Mouse (Mus musculus) midbrain, postnatal 0 days (tissue): ENCODE measurements around the gene Naalad2. TPM values are rescaled to one million over a fixed set of nuclear protein-coding genes. Genes with fewer than 3 reads are reported as not detected.
A peak's percentile ranks its signal among the peaks of the same experiment; 100 is the strongest.
"Not testable (repeated sequence)": the region's sequence is repeated elsewhere in the genome, so short reads cannot be mapped to it uniquely, and the experiment has no call there.

ENCODE experiments used
- ATAC-seq: fragments of 200-750 bp; cut with Nextera tagmentation; 2 replicates; pipeline ENCODE4 v1.8.0; 2017; ENCODE audit warnings: moderate number of reproducible peaks, mild to moderate bottlenecking, moderate TSS enrichment, moderate library complexity; ENCODE audit not compliant: low FRiP score
- DNase-seq: peaks from one replicate; pipeline ENCODE4 v3.0.0-alpha.2; 2015; ENCODE audit warnings: low spot score
- H3K27ac ChIP-seq: fragments of 300-500 bp; sonication (generic); 2 replicates; pipeline ENCODE4 v1.5.1; 2014; ENCODE audit warnings: low read depth, mild to moderate bottlenecking, low read length, mixed read lengths
- H3K27me3 ChIP-seq: fragments of 300-500 bp; sonication (generic); 2 replicates; pipeline ENCODE4 v1.6.1; 2014; ENCODE audit warnings: low read length, control low read depth, mixed read lengths; ENCODE audit not compliant: insufficient read depth
- H3K36me3 ChIP-seq: fragments of 300-500 bp; sonication (generic); 2 replicates; pipeline ENCODE4 v1.6.1; 2014; ENCODE audit warnings: low read length, control low read depth, mixed read lengths; ENCODE audit not compliant: insufficient read depth
- H3K4me1 ChIP-seq: fragments of 300-500 bp; sonication (generic); 2 replicates; pipeline ENCODE4 v1.6.1; 2014; ENCODE audit warnings: mild to moderate bottlenecking, control low read depth, antibody characterized with exemption, low read length, mixed read lengths; ENCODE audit not compliant: insufficient read depth
- H3K4me2 ChIP-seq: fragments of 300-500 bp; sonication (generic); 2 replicates; pipeline ENCODE4 v1.6.1; 2014; ENCODE audit warnings: low read depth, mild to moderate bottlenecking, low read length, mixed read lengths; ENCODE audit not compliant: poor library complexity, severe bottlenecking
- H3K4me3 ChIP-seq: fragments of 300-500 bp; sonication (generic); 2 replicates; pipeline ENCODE4 v1.5.1; 2014; ENCODE audit warnings: low read depth, mild to moderate bottlenecking, low read length, moderate library complexity
- H3K9ac ChIP-seq: fragments of 300-500 bp; sonication (generic); replicated peaks from 2 replicates; pipeline ENCODE4 v1.6.1; 2014; ENCODE audit warnings: mild to moderate bottlenecking, low read length, moderate library complexity, mixed read lengths; ENCODE audit not compliant: poor library complexity, severe bottlenecking
- H3K9me3 ChIP-seq: fragments of 300-500 bp; sonication (generic); 2 replicates; pipeline ENCODE4 v1.6.1; 2016; ENCODE audit warnings: low read length, control low read depth
- CTCF ChIP-seq: IDR thresholded peaks from 2 replicates; pipeline ENCODE4 v1.5.1; 2016; ENCODE audit warnings: antibody characterized with exemption, mild to moderate bottlenecking
- WGBS: fragments of 180-500 bp; shearing (Covaris S2); extraction: QIAGEN DNeasy Blood & Tissue Kit; methylation state at CpG from one replicate; pipeline ENCODE4 v1.1.7; 2014; 5-methylcytosine and 5-hydroxymethylcytosine counted together
- polyA plus RNA-seq: library from polyadenylated mRNA; unstranded; fragments of >200 nt; fragmentation: Nextera tagmentation; extraction: Ambion mirVana; gene quantifications from 2 replicates; pipeline ENCODE4 v1.2.1, GENCODE M21; 2015
- total RNA-seq: library from RNA; depleted of rRNA; stranded (reverse); fragments of >200 nt; gene quantifications from 2 replicates; pipeline ENCODE4 v1.2.3, GENCODE M21; 2014; rRNA removed

Gene Naalad2
- total and polyA plus RNA-seq, 2 experiments from 2014 or later: 1.9 to 2.1 TPM

GRCm38 (mm10) chr9:18291571-18292429, 111.0 kb downstream of the Naalad2 start, which contains the start of gene Chordc1:
TSS of gene Chordc1 (plus strand) at chr9:18292125.
- H3K4me3 ChIP-seq: peak within 1 kb of the TSS; percentile 95
- peak; percentile 40 for TF ChIP-seq CTCF
- H3K9ac ChIP-seq: peak within 1 kb of the TSS; percentile 98
- DNase-seq (peak; percentile 99), ATAC-seq (peak; percentile 100)
- H3K4me1 ChIP-seq: peaks cover 6% of the 10 kb centered on the region; the same call in 1 of the 2 replicates
- H3K36me3 ChIP-seq: no peaks in the 10 kb centered on the region
- 2% methylated on average over 49 of the region's 49 CpGs for WGBS
- H3K9me3 ChIP-seq: no peaks in the 10 kb centered on the region
- H3K27me3 ChIP-seq: no peaks in the 10 kb centered on the region
- peak within 1 kb of the TSS; percentile 87 for H3K27ac ChIP-seq
- H3K4me2 ChIP-seq: peak within 1 kb of the TSS; percentile 84

- not testable (repeated sequence) for H3K9me3 ChIP-seq, H3K27ac ChIP-seq, H3K4me1 ChIP-seq, DNase-seq, H3K36me3 ChIP-seq, H3K4me2 ChIP-seq, H3K27me3 ChIP-seq, H3K9ac ChIP-seq, H3K4me3 ChIP-seq, ATAC-seq
- 28% methylated on average over 5 of the region's 5 CpGs for WGBS
- TF ChIP-seq CTCF: peak; percentile 65
Observed at GRCm38 (mm10) chr9:18278693-18279092, 124.1 kb downstream of the Naalad2 start.

GRCm38 (mm10) chr9:18277497-18277896, 125.3 kb downstream of the Naalad2 start:
- H3K36me3 ChIP-seq: no peaks in the 10 kb centered on the region
- DNase-seq: peak; percentile 64
- no peak overlapping the region for H3K4me3 ChIP-seq
- no peak overlapping the region for H3K27ac ChIP-seq
- ATAC-seq: 0 out of 2 replicates have a peak, but pooled peaks have one; percentile 66
- 41% methylated on average over 1 of the region's 1 CpGs for WGBS
- TF ChIP-seq CTCF: peak; percentile 74
- H3K27me3 ChIP-seq: no peaks in the 10 kb centered on the region
- H3K9ac ChIP-seq: no peak overlapping the region
- H3K4me1 ChIP-seq: no peaks in the 10 kb centered on the region
- H3K9me3 ChIP-seq: no peaks in the 10 kb centered on the region
- H3K4me2 ChIP-seq: no peak overlapping the region

- Histone ChIP-seq H3K27me3 (no peaks in the 10 kb centered on the region), H3K36me3 (no peaks in the 10 kb centered on the region), H3K4me2 (no peak overlapping the region), H3K4me1 (no peaks in the 10 kb centered on the region), H3K27ac (no peak overlapping the region), H3K4me3 (no peak overlapping the region), H3K9me3 (no peaks in the 10 kb centered on the region), H3K9ac (no peak overlapping the region)
- DNase-seq: no peak
- no peak for ATAC-seq
- TF ChIP-seq CTCF: no peak
- 60% methylated on average over 2 of the region's 2 CpGs for WGBS
Observed at GRCm38 (mm10) chr9:18276844-18277243, 126.0 kb downstream of the Naalad2 start.

GRCm38 (mm10) chr9:18275901-18276300, 126.9 kb downstream of the Naalad2 start:
- Histone ChIP-seq H3K9ac (no peak overlapping the region), H3K4me1 (no peaks in the 10 kb centered on the region), H3K4me2 (no peak overlapping the region), H3K36me3 (no peaks in the 10 kb centered on the region), H3K9me3 (no peaks in the 10 kb centered on the region), H3K27me3 (no peaks in the 10 kb centered on the region), H3K4me3 (no peak overlapping the region), H3K27ac (no peak overlapping the region)
- DNase-seq (no peak), ATAC-seq (no peak)
- 88% methylated on average over 1 of the region's 1 CpGs for WGBS
- no peak for TF ChIP-seq CTCF

Other genes with a start within 250 kb of the Naalad2 start
- gene Chordc1, start 110.9 kb downstream of the Naalad2 start, total RNA-seq: 43.9 and 49.4 TPM in 2 replicates
- gene Chordc1, start 110.9 kb downstream of the Naalad2 start, polyA plus RNA-seq: 56.1 and 60.6 TPM in 2 replicates
- gene Ubtfl1, start 1.4 kb upstream of the Naalad2 start, total RNA-seq: not detected in 2 replicates
- gene Ubtfl1, start 1.4 kb upstream of the Naalad2 start, polyA plus RNA-seq: not detected in 2 replicates
- gene Mbd3l2, start 27.7 kb upstream of the Naalad2 start, total RNA-seq: not detected in 2 replicates
- gene Mbd3l2, start 27.7 kb upstream of the Naalad2 start, polyA plus RNA-seq: not detected in 2 replicates
- gene Zfp558, start 75.3 kb upstream of the Naalad2 start, total RNA-seq: 36.1 and 43.1 TPM in 2 replicates
- 25.6 and 26.7 TPM in 2 replicates for gene Zfp558, start 75.3 kb upstream of the Naalad2 start, polyA plus RNA-seq
- gene Mbd3l1, start 75.4 kb upstream of the Naalad2 start, total RNA-seq: not detected in 2 replicates
- not detected in 2 replicates for gene Mbd3l1, start 75.4 kb upstream of the Naalad2 start, polyA plus RNA-seq